Mouse (Mus musculus) ovary, postnatal 10 days (tissue): ENCODE measurements around the gene Nmt2.
A peak's percentile ranks its signal among the peaks of the same experiment; 100 is the strongest.

ENCODE experiments used
- DNase-seq: peaks from one replicate; pipeline ENCODE4 v3.0.0; 2022; ENCODE audit warnings: low spot score

The Nmt2 gene

DNA sequence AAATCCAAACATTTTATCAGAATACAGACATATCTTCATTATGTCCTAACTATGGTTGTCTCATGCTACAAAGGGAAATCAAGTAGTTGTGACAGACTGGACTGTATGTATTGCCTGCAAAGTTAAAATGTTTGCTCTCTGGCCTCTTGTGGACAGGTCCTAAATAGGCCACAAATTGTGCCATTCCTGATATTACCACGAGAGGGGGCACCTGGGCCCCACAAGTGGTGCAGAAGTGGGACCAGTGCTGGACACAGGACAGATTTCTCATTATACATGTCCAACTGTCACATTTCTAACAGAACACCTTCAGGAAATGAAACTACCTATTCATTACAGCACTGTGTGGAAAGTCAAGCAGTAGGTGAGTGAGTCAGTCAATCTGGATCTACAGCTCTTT, 43.3 kb downstream of the Nmt2 start:
- DNase-seq: peak; percentile 18

GRCm38 (mm10) chr2:3331071-3331703, 47.2 kb downstream of the Nmt2 start:
- DNase-seq: no peak

- DNase-seq: no peak
Observed at GRCm38 (mm10) chr2:3332056-3332455, 48.0 kb downstream of the Nmt2 start.

DNA sequence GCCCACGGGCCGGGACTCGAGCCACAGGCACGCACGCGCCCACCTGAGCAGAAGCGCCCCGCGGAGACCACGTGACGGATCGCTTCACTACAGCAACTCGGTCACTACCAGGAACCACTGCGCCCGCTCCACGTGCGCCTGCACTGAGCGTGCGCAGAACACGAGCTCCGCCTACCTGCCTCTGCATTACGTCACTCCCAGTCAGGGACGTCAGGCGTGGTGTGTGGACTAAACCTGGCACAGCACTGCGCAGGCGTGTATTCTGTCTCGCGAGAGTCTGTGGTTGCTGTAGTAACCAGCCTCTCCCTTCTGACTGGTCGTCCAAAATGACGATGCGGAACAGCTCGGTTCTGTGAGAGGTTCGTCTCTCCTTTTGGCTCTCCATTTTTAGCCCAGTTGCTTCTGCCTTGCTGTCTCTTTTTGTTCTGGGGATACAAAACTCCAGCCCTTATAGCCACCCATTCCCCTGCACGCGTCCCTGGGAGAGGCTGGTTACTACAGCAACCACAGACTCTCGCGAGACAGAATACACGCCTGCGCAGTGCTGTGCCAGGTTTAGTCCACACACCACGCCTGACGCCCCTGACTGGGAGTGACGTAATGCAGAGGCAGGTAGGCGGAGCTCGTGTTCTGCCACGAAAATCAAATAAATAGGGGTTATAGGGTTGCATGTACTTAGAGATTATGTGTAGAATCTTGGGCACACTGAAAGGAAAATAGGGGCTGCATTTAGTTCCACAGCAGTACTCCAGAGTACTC, 48.7 kb downstream of the Nmt2 start, which contains the start of gene Rpp38:
TSS of gene Rpp38 (minus strand) at position 160 of the 759 bp plus-strand sequence.
- DNase-seq: peak; percentile 91

GRCm38 (mm10) chr2:3333761-3334160, 49.7 kb downstream of the Nmt2 start:
- DNase-seq: no peak

- DNase-seq: peak; percentile 9
Observed at GRCm38 (mm10) chr2:3335611-3336301, 51.7 kb downstream of the Nmt2 start, which contains the start of gene Acbd7. Gene Acbd7 (plus strand): TSS chr2:3336168.

DNA sequence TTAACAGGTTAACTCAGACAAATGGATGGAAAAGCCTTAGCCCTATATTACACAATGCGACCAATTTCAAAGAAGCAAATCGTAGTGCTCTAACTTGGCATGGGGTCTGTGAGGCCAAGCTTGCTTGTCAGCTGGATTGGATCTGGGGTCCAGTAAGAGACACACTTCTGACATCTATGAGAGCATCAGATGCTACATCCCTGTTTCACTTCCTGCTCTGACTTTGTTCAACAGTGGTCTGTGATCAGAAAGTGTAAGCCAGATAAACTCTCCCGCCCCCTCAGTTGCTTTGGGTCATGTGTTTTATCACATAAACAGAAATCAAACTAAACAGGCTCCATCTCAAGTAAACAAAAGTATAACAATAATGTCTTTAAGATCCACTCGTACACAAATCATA, 64.4 kb downstream of the Nmt2 start:
- DNase-seq: no peak

- no peak for DNase-seq
Observed at GRCm38 (mm10) chr2:3348919-3349318, 64.9 kb downstream of the Nmt2 start.

DNA sequence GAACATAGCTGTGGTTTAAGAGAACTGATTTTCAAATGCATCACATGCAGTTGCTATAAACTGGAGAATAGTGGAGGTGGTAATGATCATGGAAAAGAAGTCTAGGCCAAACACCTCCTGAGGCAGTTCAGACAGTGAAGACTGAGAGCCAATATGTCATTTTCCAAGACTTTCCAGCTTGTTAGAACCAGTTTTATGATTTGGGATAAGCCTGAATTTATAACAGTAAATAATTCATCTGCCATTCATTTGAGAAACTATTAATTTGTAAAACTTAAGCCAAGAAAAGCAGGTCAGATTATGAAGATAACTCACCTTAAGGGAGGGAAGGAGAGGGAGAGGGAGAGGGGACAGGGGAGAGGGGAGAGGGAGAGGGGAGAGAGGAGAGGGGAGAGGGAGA, 69.1 kb downstream of the Nmt2 start:
- no peak for DNase-seq

GRCm38 (mm10) chr2:3355793-3356192, 71.8 kb downstream of the Nmt2 start:
- no peak for DNase-seq

DNA sequence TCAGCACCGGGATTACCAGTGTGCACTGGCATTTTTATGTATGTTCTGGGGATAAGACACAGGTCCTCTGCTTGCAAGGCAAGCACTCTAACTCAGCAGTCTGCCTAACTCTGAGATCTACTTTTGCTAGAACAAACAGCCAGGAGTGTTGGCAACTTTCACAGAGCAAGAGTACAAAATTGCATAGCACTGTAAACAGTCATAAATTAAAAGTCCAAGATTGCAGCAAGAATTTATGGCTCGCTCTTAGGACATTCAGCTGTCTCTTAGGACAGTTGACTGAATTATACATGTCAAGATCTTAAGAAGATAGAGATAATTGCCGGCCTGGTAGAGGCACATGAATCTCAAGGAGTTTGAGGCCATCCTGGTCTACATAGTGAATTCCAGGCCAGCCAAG, 72.3 kb downstream of the Nmt2 start:
- DNase-seq: no peak

DNA sequence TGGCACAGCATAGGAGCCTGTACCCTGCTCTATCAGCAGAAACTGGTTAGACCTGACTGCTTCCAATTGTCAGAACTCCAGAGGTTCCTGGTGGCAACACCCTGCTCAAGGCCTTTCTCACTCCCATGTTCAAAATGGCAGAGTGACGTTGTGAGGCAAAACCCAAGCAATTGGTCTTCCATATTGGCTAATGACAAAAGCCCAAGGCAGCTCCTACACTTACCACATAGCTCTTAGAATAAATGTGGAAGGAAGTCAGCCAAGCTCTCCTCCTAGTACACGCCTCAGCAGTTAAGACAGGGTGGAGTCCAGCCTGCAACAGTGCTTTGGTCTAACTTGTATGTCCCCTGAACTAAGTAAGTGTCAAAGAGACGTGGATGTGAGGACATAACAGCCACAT, 73.9 kb downstream of the Nmt2 start:
- DNase-seq: no peak

DNA sequence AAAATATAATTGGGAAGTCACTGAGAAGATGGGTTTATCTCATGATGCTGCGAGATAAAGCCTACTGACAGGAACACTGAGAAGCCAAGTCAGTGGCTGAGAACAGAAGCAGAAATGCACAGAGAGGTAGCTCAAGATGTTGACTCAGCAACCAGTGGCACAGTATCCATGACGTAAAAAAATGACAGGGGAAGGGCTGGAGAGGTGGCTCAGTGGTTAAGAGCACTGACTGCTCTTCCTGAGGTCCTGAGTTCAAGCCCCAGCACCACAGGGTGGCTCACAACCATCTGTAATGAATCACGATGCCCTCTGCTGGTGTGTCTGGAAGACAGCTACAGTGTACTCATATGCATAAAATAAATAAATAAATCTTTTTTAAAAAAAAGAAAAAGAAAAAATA, 77.1 kb downstream of the Nmt2 start:
- DNase-seq: no peak

DNA sequence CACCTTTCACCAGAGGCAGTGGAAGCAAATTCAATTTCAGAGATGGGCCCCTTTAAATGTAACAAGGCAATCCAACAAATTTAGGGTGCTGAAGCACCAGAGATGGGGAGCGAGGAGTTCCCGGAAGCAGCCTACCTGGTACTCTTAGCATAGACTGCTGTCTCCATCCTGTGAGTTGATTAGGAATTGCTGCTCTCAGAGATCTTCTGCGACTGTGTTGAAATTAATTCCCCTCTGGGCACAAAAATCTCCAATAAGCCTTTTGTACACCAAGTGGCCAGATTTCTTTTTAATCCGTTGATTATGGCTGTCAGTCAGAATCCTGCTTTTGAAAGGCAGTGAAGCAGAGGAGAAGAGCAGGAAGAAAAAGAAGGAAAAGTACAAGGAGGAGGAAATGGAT, 81.1 kb downstream of the Nmt2 start:
- no peak for DNase-seq
